Mouse (Mus musculus) ovary, postnatal 10 days (tissue): Measurements from ENCODE around the gene Olfr205.
"Not testable (repeated sequence)": the region's sequence is repeated elsewhere in the genome, so short reads cannot be mapped to it uniquely, and the experiment has no call there.

Experiments
- DNase-seq: peaks from one replicate; pipeline ENCODE4 v3.0.0; 2022; ENCODE audit warnings: low spot score

Gene Olfr205

GRCm38 (mm10) chr16:59331038-59331437 is at the start of gene Olfr205:
Gene Olfr205 (minus strand): TSS chr16:59331138.
- no peak for DNase-seq

GRCm38 (mm10) chr16:59363893-59364292 is 33.0 kb upstream of the Olfr205 start, which contains the start of gene Olfr209:
Gene Olfr209 (minus strand): TSS chr16:59363993.
- no peak for DNase-seq

GRCm38 (mm10) chr16:59349146-59349545 is 18.2 kb upstream of the Olfr205 start, which contains the start of gene Olfr206:
Gene Olfr206 (minus strand): TSS chr16:59349246.
- DNase-seq = no peak

GRCm38 (mm10) chr16:59323262-59323661 is 7.7 kb downstream of the Olfr205 start:
- DNase-seq = not testable (repeated sequence)

- DNase-seq = no peak
These were observed 12.8 kb downstream of the Olfr205 start, which contains the start of gene Olfr204 for GRCm38 (mm10) chr16:59318148-59318547. Gene Olfr204 (minus strand): TSS chr16:59318248.

GRCm38 (mm10) chr16:59298581-59298980 is 32.4 kb downstream of the Olfr205 start, which contains the start of gene Olfr203:
Gene Olfr203 (plus strand): TSS chr16:59298881.
- no peak for DNase-seq

- not testable (repeated sequence) for DNase-seq
These were observed 43.4 kb downstream of the Olfr205 start for GRCm38 (mm10) chr16:59287576-59287975.

- no peak for DNase-seq
These were observed 44.2 kb downstream of the Olfr205 start, which contains the start of gene Olfr202 for GRCm38 (mm10) chr16:59286693-59287092. Gene Olfr202 (minus strand): TSS chr16:59286793.

- DNase-seq = no peak
These were observed 47.5 kb downstream of the Olfr205 start for GRCm38 (mm10) chr16:59283476-59283875.

GRCm38 (mm10) chr16:59280542-59280941 is 50.4 kb downstream of the Olfr205 start:
- DNase-seq = no peak
